In the genomic region with DNA sequence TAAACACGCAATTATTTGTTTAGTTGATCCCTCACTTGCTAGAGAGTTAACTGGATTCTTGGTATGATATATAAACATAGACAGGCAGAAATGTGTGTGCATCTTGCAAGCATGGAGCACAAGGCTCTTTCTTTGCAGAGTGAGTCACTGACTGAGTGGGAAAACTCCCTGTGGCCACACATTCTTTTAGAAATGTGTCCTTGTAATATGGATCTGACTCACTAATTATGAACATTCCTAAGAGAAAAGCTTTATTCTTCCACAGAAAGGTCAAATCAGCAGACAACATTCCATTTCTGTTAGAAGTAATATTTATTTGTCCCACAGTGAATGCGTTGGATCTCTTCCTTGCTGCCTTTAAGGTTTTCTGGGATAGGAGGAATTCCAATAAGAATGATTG, we compare ENCODE assay signal across 10 mouse cellular contexts. TPM values are rescaled to one million over a fixed set of nuclear protein-coding genes. Genes with fewer than 3 reads are reported as not detected.
DNase-seq lines count a peak whose midpoint lies in the region; ATAC-seq lines count a peak whose summit lies in the region.
"Had no signal": no experiment of that assay in that cellular context is flagged by ENCODE, and none has a peak within 500 bp of the region (broad histone marks: within the 10 kb centered on the region; RNA-seq: fewer than 3 reads in every experiment).

No protein-coding gene starts in this region.

- no peaks in the 10 kb centered on the region for H3K27me3 ChIP-seq in kidney, embryonic 15.5 days
- no peaks in the 10 kb centered on the region for H3K27me3 ChIP-seq in limb, embryonic 15.5 days
- H3K27me3 ChIP-seq: forebrain, embryonic 15.5 days had no signal

- peak; percentile 47 to 76 for DNase-seq in adrenal gland, adult (ENCODE audit: inconsistent age in 2 of 2, low spot score in 1 of 2)
- DNase-seq in adrenal gland, adult 18-20 months (ENCODE audit: low spot score in 2 of 2), result no peak
- DNase-seq in kidney, adult 8-10 months, result no peak
- peak; percentile 53 for DNase-seq in brain, adult 2 months (ENCODE audit: low read depth, low spot score)
- DNase-seq in gastrocnemius, postnatal 14 days, result no peak
- DNase-seq: right cerebral cortex, postnatal 25 days had no signal

- peaks cover 2% of the 10 kb centered on the region for H3K4me1 ChIP-seq in kidney, embryonic 15.5 days
- peaks cover 14% of the 10 kb centered on the region for H3K4me1 ChIP-seq in limb, embryonic 15.5 days

- H3K4me2 ChIP-seq in kidney, embryonic 15.5 days, result no peak overlapping the region
- no peak overlapping the region for H3K4me2 ChIP-seq in limb, embryonic 15.5 days
- H3K4me2 ChIP-seq: forebrain, embryonic 15.5 days had no signal

- peak overlapping the region; percentile 46; the same call in 1 of the 2 replicates for H3K27ac ChIP-seq in kidney, embryonic 15.5 days
- H3K27ac ChIP-seq in limb, embryonic 15.5 days, result peak overlapping the region; percentile 69
- H3K27ac ChIP-seq: forebrain, embryonic 15.5 days had no signal

- H3K4me3 ChIP-seq in kidney, embryonic 15.5 days (replicated peaks), result no peak overlapping the region
- H3K4me3 ChIP-seq in limb, embryonic 15.5 days, result no peak overlapping the region
- H3K4me3 ChIP-seq: forebrain, embryonic 15.5 days had no signal

- 84% methylated on average over 2 of the region's 2 CpGs for WGBS in kidney, embryonic 15.5 days
- 61% methylated on average over 2 of the region's 2 CpGs for WGBS in limb, embryonic 15.5 days

- H3K9me3 ChIP-seq in kidney, embryonic 15.5 days (replicated peaks), result no peaks in the 10 kb centered on the region
- no peaks in the 10 kb centered on the region for H3K9me3 ChIP-seq in limb, embryonic 15.5 days
- H3K9me3 ChIP-seq: forebrain, embryonic 15.5 days had no signal

- intact Hi-C loops in gastrocnemius, postnatal 14 days (cut with DNase I; ENCODE audit: low total_unique reads), result no loop called here

- no peak for ATAC-seq in kidney, embryonic 15.5 days (replicated peaks; ENCODE audit: low FRiP score)
- ATAC-seq in limb, embryonic 15.5 days (ENCODE audit: insufficient number of reproducible peaks, low FRiP score, low TSS enrichment, low read depth), result no peak
- ATAC-seq in monocyte, adult 5-6 weeks (replicated peaks; ENCODE audit: insufficient number of reproducible peaks, low FRiP score, low TSS enrichment, poor library complexity, severe bottlenecking), result no peak
- ATAC-seq: forebrain, embryonic 15.5 days had no signal

- no peak overlapping the region for H3K9ac ChIP-seq in kidney, embryonic 15.5 days
- H3K9ac ChIP-seq in limb, embryonic 15.5 days, result no peak overlapping the region
- H3K9ac ChIP-seq: forebrain, embryonic 15.5 days had no signal

- H3K36me3 ChIP-seq in kidney, embryonic 15.5 days, result peaks cover 13% of the 10 kb centered on the region
- H3K36me3 ChIP-seq in limb, embryonic 15.5 days, result no peaks in the 10 kb centered on the region
- H3K36me3 ChIP-seq: forebrain, embryonic 15.5 days had no signal

RNA-seq across cellular contexts. Expression of a gene that starts 35.9 kb away (rescaled TPM):
- total RNA-seq in adrenal gland, adult 18-20 months (2021), result 10 to 100 TPM; 64.9 to 65.4 TPM
- 20.6 and 26.7 TPM in 2 replicates for polyA plus RNA-seq in kidney, embryonic 15.5 days (2015; fragmentation: Nextera tagmentation; extraction: Ambion mirVana)
- 13.7 and 14.0 TPM in 2 replicates for polyA plus RNA-seq in limb, embryonic 15.5 days (2015; fragmentation: Nextera tagmentation; extraction: Ambion mirVana)
- 17.4 to 28.8 TPM (median 22.7 TPM) in 3 replicates for total RNA-seq in monocyte, adult 5-6 weeks (2017)
- 10 to 100 TPM; 36.8 to 41.5 TPM for total RNA-seq in gastrocnemius, postnatal 14 days (2021)

Comparison
In these comparisons a context has a peak if more than half of its experiments do, and no peak if none do; other contexts are left out.
1. DNase-seq: peak in adrenal gland, adult (2 of 2) and brain, adult 2 months (single experiment); none in adrenal gland, adult 18-20 months (0 of 2), kidney, adult 8-10 months (0 of 2) and gastrocnemius, postnatal 14 days (single experiment).